Mouse (Mus musculus) lung, postnatal 14 days (tissue): Measurements from ENCODE around the gene Me3.
"Not testable (repeated sequence)": the region's sequence is repeated elsewhere in the genome, so short reads cannot be mapped to it uniquely, and the experiment has no call there.

Source experiments
- DNase-seq: peaks from one replicate; pipeline ENCODE4 v3.0.0; 2021

Gene Me3

DNA sequence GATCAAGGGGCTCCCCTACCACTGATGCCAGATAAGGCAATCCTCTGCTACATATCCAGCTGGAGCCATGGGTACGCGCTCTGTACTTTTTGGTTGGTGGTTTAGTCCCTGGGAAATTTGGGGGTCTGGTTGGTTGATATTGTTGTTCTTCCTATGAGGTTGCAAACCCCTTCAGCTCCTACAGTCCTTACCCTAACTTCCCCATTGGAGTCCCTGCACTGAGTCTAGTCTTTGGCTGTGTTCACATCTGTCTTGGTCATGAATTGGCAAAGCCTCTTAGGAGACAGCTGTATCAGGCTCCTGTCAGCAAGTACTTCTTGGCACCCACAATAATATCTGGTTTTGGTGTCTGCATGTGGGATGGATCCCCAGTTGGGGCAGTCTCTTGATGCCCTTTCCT is 98.9 kb downstream of the Me3 start:
- not testable (repeated sequence) for DNase-seq

DNA sequence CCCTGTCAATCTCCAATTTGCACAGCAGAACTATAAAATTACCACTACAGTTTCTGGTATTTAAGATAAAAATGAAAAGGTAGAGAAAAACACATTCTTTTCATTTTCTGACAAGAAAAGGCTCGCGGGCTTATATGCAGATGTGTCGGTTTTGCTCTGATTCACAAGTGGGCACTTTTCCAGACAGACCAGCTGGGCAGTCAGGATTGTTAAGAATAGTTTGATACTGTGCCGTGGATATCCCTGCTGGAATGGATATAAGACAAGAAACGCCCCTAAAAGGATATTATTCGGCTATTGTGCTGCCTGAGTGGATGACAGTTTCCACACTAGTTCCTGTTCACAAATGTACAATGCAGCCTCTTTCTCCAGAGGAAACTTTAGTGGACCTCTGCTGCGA is 116.2 kb downstream of the Me3 start:
- peak; percentile 28 for DNase-seq

DNA sequence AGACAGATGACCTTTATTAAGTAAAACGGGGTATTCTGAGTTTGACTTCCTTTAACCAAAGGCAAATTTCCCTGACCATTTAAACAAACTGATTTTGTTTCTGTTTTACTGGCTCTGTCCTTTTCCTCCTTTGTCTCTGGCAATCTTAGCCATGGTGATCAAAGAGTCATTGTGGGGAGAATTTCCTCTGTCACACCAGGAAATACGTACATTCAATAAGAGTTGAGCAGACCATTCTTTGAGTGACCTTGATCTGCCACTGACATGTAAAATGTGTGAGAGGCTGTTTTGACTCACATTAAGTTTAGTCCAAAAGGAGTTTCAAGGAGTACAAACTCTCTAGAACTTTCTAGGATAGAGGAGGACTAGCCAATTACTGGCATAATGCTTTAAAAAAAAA is 117.0 kb downstream of the Me3 start:
- DNase-seq, result no peak

DNA sequence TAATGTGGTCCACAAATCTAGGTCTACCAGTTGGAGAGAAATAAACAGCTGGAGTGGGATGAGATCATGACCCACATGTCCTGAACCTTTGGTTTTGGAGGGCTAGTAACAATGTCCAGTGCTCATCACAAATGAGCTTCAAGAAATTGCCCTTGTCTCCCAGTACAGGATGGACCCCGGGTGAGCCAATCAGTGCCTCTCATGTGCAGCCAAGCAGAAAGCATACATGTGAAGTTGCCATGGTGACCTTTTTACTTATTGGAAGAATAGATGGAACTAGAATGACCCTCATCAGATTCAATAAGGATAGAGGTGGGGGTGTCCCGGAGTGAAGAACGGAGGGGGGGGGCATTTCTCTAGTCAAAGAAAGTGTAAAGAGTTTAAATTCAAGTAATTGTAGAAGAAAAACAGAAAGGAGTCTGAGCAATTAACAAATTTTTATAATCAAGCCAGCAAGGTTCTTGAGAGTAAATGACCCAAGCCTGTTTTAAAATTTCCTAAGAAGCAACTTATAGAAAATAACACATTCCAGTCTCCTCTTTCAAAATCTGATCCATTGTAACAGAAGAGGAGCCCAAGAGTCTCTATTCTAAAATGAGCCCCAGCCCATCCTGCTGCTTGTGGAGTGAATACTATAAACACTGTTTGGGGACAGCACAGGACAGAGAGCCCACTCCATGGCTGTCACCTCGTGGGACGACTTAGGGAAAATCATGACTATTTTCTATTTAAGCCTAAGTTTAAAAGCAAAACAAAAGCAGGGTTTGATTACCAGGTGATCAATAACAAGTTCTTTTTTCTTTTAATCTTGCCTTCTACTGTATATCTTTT is 134.7 kb downstream of the Me3 start:
- DNase-seq, result no peak

DNA sequence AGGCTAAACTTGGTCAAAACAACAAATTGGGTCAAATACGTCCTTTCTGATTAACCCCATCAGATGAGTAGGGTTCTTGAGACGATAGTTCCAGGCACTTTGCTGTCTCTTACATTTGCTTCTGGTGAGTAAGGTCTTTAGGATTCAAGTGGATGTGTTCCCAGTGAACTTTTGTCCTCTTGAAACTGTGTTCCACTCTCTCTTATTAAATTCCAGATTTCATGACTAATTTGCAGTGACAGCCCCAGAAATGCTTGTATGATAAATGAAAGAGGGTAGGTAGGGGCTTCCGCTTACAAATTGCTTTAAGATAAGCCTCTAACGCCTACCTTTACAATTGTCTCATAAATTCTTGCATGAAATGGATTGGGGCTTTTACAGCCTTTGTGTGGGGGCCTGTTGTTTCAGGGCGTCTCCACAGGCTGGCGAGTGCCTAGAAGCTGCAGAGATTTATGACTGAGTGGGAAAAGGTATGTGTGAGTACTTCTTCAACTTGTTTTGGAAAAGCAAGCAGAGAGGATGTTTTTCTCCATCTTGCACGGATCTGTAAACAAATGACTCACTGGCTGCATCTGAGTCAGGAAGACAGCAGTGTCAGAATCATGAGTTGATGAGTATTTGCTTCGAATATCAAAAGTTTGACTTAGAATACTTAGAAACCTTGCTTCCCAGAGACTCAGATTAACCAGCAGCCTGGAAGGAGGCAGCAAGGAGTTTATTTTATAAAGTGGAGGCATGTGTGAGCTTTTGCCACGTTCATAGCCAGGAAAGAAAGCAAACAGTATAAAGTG is 137.1 kb downstream of the Me3 start:
- DNase-seq, result no peak

DNA sequence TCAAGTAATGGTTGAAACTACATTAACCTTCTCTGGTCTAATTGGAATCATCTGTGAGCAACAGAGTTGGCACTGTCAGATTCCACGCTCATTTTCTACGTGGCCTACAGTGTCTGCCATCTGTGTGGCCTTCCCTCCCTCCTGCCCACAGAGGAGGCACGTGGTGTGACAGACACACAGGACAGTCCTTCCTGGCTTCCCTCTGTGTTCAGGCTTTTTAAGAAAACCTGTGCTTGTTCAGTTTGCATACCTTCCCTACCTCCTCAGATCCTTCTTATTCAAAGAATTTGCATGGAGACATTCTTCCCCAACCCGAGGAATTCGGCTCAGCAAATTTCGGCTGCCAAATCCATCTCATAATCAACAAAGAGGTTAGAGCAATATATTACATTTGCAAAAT is 137.8 kb downstream of the Me3 start:
- no peak for DNase-seq

DNA sequence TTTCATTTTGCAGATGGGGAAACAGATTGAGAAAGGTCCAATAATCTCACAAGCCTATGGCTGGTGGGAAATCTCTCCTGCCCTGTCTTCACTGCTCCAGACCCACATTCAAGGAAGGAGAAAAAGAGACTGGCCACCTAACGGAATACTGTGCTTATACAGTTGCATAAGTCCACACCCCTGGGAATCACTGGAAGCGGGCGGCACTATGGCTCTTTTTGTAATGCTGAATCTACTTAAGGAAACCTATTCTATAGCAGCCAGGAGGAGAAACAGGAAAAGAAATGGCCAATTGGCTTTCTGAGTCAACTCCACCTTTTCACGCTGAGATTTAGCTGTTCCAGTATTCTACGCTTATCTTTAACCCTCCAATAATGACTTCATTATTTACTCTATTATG is 140.7 kb downstream of the Me3 start:
- DNase-seq, result no peak

DNA sequence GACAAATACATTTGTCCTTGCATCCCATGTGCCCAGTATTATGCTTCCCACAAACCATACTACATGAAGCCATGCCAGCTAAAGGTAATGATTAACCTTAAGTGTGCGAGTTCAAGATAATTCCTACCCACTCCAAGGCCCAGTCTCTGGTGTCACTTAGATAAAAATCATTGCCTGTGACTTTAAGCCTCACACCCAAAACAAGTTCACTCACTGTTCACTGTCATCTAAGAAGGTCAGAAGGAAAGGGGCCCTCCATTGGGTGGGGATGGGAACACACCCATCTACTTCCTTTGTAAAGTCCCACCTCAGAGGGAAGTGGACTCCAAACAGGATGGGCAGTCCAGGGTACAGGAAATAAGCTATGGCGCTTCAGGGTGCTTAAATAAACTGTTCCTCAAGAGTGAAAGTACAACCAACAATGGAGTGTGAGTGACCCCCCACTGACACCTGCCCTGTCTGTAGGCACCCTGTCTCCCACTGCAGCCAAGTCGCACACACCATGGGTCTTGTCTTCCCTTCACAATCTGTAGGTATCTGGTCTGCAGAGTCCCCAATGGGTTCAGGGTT is 141.2 kb downstream of the Me3 start:
- peak; percentile 51 for DNase-seq

DNA sequence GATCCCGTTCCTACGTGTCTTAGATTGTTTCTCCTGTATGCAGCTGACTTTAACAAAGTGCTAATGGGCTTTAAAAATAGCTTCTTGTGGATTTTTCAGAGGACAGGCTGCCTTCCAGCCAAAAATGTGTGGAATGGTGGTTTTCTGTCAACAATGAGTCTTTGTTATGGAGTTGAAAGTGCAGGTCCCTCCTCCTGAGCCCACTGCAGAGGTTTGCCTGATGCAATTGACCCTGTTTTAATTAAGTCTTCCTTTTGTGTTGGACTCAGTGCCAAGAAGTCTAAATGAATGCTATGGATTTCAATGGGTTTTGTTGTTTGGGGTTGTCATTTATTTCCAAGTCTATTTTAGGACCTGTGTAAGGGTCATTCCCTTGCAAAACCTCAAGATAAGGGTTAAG is 141.7 kb downstream of the Me3 start:
- DNase-seq, result no peak

DNA sequence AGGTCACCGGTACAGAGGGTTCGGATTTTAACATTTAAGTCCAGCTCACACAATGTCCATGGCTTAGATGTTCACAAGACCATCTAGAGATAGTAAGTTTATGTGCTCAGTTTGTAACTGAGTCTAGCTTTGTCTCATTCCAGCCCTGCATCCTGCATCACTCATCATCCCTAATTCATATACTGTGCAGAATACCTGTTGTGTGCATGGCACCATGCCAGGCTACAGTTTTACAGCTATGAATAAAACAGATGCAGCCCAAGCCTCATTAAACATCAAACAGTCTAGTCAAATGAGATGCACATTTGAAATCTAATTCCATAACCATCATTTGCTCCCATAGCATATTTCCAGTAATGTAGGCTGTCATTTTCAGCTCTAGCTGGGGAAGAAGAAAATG is 143.7 kb downstream of the Me3 start:
- DNase-seq, result no peak

DNA sequence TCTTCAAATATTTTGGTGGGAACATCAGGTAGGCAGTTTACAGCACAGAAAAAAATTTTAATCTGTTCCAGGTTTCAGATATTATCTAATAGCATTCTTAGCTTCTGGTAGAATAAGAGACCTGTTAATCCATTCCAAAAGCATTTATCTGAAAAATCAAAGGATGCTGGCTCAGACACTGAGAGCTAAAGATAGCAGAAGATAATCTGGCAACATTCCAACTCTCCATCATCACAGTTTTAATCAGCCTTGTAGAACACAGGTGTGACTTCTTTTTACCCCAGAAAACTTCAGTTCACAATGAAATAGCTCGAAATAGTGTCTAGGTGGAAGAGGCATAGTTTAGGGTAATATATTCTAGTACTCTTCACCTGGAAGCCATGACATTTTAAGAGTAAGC is 149.2 kb downstream of the Me3 start:
- DNase-seq, result no peak

DNA sequence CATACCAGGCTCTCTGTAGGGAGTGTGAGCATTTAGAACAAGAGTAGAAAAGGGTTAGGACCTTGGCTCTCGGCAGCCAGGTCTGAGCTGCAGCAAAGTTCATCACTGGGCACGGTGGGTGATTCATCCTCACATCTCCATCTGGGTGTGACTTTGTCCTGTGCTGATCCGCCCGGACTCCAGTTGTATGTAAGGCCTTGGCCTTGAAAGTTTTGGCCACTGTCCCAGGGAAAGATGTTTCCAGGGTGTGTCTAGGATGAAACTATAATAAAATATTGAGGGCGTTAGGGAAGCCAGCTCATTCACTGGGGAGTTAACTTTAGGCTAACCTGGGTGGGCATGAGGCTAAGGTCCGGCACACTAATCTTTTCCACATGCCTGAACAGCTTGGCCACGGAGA is 155.5 kb downstream of the Me3 start:
- DNase-seq, result peak; percentile 24

DNA sequence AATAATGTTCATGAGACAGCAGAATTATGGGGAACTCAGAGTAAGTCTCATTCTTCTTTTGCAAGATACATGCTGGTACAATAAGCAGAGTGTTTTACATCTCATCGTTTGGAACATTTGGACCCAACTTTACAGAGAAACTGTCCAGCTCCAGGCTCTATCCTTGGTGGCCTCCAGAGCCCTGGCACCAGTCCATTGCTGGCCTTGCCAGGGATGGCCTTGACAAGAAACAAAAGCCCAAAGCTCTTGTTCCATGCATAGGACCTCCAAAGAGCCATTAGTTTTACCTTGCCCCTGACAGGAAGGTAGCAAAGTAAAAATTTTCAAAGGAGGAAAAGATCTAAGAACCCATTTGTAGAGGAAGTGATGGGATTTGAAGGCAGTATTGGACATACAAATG is 160.4 kb downstream of the Me3 start:
- DNase-seq, result no peak

DNA sequence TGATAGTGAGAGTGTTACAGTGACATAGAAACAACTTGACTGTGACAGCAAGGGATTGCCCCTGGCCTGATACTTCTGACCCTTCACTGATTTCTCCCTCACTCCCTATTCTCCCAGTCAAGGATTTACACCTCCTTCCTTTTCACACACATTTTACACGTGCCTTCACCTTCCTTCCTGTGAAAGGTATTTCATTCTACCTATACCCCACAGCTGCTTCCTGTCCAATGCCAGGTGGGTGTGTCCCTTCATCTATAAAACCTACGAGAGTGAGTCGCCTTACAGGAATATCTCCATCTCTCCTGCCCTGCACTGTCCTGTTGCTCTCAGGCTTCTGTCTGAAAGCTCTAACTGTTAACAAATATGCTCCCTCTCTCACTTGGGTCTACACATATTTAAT is 163.2 kb downstream of the Me3 start:
- no peak for DNase-seq

DNA sequence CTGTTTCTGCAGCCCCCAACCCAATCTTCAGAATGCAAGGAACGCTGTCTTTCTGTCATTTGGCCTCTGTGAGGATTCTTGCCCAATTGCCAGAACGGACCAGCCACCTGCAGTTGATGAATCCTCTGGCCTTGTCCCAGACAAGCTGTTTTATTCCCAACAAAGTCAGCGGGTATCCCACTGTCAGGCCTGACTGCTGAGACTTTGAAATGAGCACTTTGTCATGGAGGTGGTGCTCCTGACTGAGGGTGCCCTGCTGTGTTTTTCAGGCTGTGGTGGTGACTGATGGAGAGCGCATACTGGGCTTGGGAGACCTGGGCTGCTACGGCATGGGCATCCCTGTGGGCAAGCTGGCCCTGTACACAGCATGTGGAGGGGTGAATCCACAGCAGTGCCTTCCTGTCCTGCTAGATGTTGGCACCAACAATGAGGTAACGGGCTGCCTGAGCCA is 164.2 kb downstream of the Me3 start:
- no peak for DNase-seq

DNA sequence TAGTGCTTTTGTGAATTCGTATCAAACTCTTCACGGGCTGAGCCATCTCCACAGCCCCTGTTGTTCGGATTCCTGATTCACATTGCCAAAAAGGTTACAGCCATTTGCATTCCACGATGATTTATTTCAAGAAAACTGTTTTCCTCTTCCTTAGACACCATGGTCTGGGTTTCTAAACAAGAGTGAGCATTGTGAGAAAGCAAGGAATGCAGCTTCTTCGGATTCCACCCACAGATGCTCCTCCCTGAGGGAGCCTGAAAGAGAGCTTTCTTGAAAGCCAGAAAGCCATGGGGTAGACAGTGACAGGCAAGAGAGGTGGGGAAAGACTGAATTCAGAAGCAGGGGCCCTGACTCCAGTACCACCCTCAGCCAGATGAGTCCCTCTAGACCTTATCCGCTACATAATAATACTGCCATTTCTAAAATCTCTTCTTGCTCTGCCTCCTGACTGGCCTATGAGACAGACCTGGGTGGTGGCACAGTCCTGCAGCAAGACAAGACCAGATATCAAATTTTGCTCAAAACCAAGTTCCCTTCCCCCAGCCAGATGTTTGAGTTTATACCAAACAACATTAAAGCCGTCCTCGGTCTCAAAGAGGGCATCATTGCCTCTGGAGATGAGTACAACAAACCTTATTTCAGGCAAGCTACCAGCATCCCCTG is 166.3 kb downstream of the Me3 start:
- DNase-seq, result no peak

DNA sequence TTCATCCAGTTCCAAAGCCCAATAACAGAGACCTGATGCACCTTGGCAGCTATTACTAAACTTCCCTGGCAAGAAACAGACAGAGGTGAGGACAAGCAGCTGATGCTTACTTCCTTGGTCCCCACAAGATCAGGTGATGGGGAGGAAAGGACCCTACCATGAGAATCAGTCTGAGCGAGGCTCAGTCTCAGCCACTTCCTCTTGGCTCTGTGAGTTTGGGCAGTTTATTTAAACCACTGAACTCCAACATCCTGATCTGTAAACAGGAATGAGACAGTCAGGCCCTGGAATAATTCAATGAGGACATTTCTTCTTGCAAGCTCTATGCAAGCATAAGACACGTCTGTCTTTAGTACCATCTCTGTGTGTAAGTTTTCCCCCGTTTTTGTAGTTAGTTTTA is 170.3 kb downstream of the Me3 start:
- DNase-seq, result no peak

DNA sequence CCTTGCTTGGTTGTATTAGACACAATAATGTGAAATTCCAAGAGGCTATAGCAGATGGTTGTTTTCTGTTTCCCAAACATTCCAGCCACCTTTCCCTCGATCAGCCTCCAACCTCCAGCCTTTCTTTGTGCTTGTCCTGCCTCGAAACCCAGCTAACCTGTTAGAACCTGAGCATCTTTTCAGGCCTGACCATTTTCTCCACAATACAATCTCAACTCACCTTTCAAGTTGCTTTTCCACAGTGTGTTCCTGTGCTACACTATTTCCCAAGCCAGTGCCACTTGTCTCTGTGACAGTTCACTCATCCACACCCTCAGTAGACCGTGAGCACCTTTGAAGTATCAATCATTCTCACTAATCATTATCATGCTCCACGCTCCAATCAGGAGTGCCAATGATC is 171.8 kb downstream of the Me3 start:
- DNase-seq, result no peak

DNA sequence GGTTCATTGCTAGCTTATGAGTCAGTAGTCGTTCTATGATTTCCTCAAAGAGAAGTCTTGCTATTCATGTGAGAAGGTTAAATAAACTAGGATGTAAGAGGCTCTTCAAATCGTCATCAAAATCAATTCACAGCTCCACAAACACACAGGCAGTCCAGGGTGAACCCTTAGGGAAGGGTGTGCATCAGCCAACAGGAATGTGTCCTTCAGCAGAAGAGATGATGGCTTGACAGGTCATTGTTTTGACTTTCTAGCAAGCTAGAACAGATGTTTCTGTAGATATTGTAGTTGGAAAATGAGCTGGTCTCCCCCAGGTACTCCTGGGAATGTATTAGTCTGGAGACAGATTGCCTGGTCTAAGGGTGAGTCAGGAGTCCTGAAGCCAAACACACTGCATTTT is 177.2 kb downstream of the Me3 start:
- no peak for DNase-seq

DNA sequence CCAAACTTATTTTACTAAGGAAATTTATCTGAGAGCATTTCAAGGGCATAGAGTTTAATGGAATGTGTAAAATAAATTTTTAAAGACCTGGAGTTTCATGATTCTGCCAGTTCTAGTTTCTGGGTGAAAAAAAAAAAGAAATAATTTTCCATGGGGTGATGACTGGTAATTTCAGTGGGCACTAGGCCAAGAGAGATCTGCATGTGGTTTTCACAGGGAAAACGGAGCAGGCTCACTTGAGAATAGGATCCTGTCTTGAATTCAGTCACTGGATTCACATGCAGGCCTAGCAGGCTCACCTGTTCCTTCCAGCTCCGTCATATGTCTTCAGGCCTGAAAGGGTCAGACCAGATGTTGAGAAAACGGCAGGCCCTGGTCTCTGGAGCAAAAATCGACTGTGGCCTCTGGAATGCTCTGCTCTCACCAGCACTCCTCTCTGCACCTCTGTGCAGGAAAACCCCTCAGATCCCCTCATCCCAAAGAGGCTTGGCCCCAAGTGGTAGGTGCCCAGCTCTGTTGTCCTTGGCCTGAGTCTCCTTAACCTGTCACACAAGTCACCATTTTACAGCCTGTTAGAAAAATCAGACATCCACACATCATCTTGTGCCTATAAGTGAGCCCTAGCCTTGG is 196.4 kb downstream of the Me3 start:
- no peak for DNase-seq

DNA sequence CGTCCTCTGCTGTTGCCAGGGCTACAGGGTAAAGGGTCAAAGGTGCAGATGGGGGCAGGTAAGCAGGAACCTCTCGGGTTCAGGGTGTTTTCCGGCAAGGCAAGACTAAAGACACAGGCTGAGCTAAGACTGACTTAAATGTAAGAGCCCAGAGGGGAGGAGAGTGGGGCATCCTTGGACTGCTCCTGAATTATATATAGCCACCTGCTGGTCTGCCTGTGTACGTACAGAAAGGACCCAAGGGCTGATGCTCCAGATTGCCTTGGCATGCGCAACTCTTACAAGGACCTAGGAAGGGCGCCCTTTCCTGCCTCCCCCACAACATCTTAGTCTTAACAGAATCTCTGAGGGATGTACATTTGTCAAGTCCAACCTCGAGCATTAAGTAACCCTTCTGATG is 197.0 kb downstream of the Me3 start:
- DNase-seq, result peak; percentile 22

DNA sequence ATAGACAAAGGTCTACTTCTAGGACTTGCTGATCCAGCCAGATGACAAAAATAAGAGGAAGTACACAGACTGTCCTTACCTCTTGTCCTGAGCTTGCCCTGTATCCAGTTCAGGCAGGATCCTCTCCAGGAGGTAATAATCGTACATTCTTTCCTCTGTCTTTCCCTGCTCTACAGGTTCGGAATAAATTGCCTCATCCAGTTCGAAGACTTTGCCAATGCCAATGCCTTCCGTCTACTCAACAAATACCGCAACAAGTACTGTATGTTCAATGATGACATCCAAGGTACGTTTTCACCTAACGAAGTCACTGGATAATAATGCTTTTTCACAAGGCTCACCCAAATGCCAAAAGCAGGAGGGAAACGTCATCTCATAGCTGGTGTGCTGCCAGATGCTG is 201.3 kb downstream of the Me3 start:
- no peak for DNase-seq

DNA sequence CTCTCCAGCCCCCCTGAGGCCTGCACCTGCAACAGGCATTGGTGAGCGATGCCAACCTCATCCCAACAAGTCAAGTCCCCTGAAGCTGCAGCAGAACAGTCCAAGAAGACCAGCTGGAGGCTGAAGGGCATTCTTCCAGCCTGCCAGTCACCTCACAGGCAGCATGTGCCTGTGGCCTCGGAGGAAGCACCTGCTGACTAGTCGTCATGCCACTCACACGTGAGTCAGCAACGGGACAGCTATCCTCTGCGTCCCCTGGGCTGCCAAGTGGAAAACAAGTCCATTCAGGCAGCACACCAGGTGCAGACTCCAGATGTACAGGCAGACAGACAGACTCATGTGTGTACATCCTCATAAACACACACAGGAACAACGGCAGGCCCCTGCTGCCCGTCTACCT is 203.4 kb downstream of the Me3 start:
- DNase-seq, result no peak
